Comparison of ENCODE assay signal across 8 mouse cellular contexts in the genomic region with DNA sequence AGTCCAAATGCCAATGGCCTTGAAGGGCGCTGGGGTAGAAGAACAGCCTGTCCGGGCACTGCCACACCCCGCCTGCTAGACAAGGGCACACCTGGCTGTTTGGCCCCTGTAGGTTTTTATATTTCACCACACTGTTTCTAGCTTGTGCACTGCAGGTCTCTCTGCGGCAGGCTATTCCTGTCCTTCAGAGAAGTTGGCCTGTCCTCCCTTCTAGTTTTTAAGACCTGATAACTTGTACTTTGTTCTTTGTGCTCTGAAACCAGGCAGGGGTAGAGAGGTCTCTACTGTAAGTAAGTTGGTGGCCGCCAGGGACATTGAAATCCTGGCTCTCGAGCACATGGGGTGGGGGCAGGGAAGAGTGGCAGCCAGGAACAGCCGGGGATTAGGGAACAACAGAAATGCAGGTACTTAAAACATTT. TPM values are rescaled to one million over a fixed set of nuclear protein-coding genes. Genes with fewer than 3 reads are reported as not detected.
DNase-seq lines count a peak whose midpoint lies in the region; ATAC-seq and TF ChIP-seq lines count a peak whose summit lies in the region.

No protein-coding gene starts in this region.

- peak overlapping the region; percentile 51 for H3K27ac ChIP-seq in heart, embryonic 13.5 days (replicated peaks)
- H3K27ac ChIP-seq in kidney, postnatal 0 days = peak overlapping the region; percentile 39; the same call in 1 of the 2 replicates
- H3K27ac ChIP-seq in midbrain, embryonic 10.5 days (replicated peaks) = peak overlapping the region; percentile 85

- H3K27me3 ChIP-seq in heart, embryonic 13.5 days (replicated peaks) = no peaks in the 10 kb centered on the region
- no peaks in the 10 kb centered on the region for H3K27me3 ChIP-seq in kidney, postnatal 0 days (ENCODE audit: insufficient read depth, low read length)
- H3K27me3 ChIP-seq in midbrain, embryonic 10.5 days (ENCODE audit: low read depth, poor library complexity, severe bottlenecking) = peaks cover 11% of the 10 kb centered on the region; the same call in 1 of the 2 replicates

- H3K4me1 ChIP-seq in heart, embryonic 13.5 days = peaks cover 17% of the 10 kb centered on the region
- H3K4me1 ChIP-seq in kidney, postnatal 0 days (replicated peaks; ENCODE audit: insufficient read depth, low read length) = no peaks in the 10 kb centered on the region; the same call in 1 of the 2 replicates
- H3K4me1 ChIP-seq in midbrain, embryonic 10.5 days = peaks cover 24% of the 10 kb centered on the region

- peak; percentile 83 for DNase-seq in adrenal gland, postnatal 14 days
- no peak for DNase-seq in adrenal gland, adult 18-20 months (ENCODE audit: low spot score in 2 of 2)
- DNase-seq in adrenal gland, postnatal 25 days = peak; percentile 54
- DNase-seq in kidney, postnatal 0 days (ENCODE audit: low spot score) = peak; percentile 88
- DNase-seq in midbrain, embryonic 10.5 days (ENCODE audit: low spot score) = peak; percentile 48
- DNase-seq in frontal cortex, postnatal 14 days (ENCODE audit: low spot score in 2 of 2) = no peak
- no peak for DNase-seq in left cerebral cortex, postnatal 36 days (ENCODE audit: low spot score in 2 of 2)

- no peaks in the 10 kb centered on the region for H3K36me3 ChIP-seq in heart, embryonic 13.5 days
- H3K36me3 ChIP-seq in kidney, postnatal 0 days (ENCODE audit: insufficient read depth, low read length) = no peaks in the 10 kb centered on the region
- no peaks in the 10 kb centered on the region for H3K36me3 ChIP-seq in midbrain, embryonic 10.5 days

- intact Hi-C loops in left cerebral cortex, postnatal 36 days (cut with DNase I) = no loop called here

- H3K4me3 ChIP-seq in heart, embryonic 13.5 days = peak overlapping the region; percentile 20
- no peak overlapping the region for H3K4me3 ChIP-seq in kidney, postnatal 0 days (replicated peaks; ENCODE audit: low read depth, low read length)
- H3K4me3 ChIP-seq in midbrain, embryonic 10.5 days = peak overlapping the region; percentile 48

- TF ChIP-seq CTCF in kidney, postnatal 0 days (IDR thresholded peaks at IDR 0.05; ENCODE audit: low read depth) = peak; percentile 57

- ATAC-seq in heart, embryonic 13.5 days (ENCODE audit: extremely low read depth, insufficient number of reproducible peaks, low FRiP score, low TSS enrichment) = no peak
- 0 out of 2 replicates have a peak, but pooled peaks have one; percentile 69 for ATAC-seq in kidney, postnatal 0 days (replicated peaks; ENCODE audit: low FRiP score, low read depth)

- 28% methylated on average over 7 of the region's 7 CpGs for WGBS in heart, embryonic 13.5 days
- 23% methylated on average over 7 of the region's 7 CpGs for WGBS in kidney, postnatal 0 days
- 29% methylated on average over 7 of the region's 7 CpGs for WGBS in midbrain, embryonic 10.5 days

- peak overlapping the region; percentile 37; the same call in 1 of the 2 replicates for H3K9ac ChIP-seq in heart, embryonic 13.5 days
- no peak overlapping the region for H3K9ac ChIP-seq in kidney, postnatal 0 days (ENCODE audit: low read depth, low read length)

- H3K4me2 ChIP-seq in heart, embryonic 13.5 days = peak overlapping the region; percentile 56
- peak overlapping the region; percentile 50 for H3K4me2 ChIP-seq in kidney, postnatal 0 days (ENCODE audit: low read length)

- no peaks in the 10 kb centered on the region for H3K9me3 ChIP-seq in heart, embryonic 13.5 days
- H3K9me3 ChIP-seq in kidney, postnatal 0 days (replicated peaks; ENCODE audit: low read length) = no peaks in the 10 kb centered on the region
- 0 out of 2 replicates have a peak, but pooled peaks cover 4% of the 10 kb centered on the region for H3K9me3 ChIP-seq in midbrain, embryonic 10.5 days (replicated peaks)

RNA-seq across cellular contexts. Expression of a gene that starts 44.8 kb away (rescaled TPM):
- total RNA-seq in adrenal gland, postnatal 14 days (2021) = 28.6 and 32.6 TPM in 2 replicates
- total RNA-seq in adrenal gland, adult 18-20 months (2021) = 10 to 100 TPM; 20.0 to 21.7 TPM
- total RNA-seq in adrenal gland, postnatal 25 days (2021) = 27.3 and 32.8 TPM in 2 replicates
- 2.4 and 3.0 TPM in 2 replicates for polyA plus RNA-seq in heart, embryonic 13.5 days (2015; fragmentation: Nextera tagmentation; extraction: Ambion mirVana)
- polyA plus RNA-seq in kidney, postnatal 0 days (2015; fragmentation: Nextera tagmentation; extraction: Ambion mirVana) = 3.7 and 4.0 TPM in 2 replicates
- polyA plus RNA-seq in midbrain, embryonic 10.5 days (2016; fragmentation: Nextera tagmentation; extraction: Ambion mirVana) = 2.8 and 2.9 TPM in 2 replicates
- 1 to 10 TPM; 2.6 to 2.7 TPM for total RNA-seq in left cerebral cortex, postnatal 36 days (2021)

Comparison
In these comparisons a context has a peak if more than half of its experiments do, and no peak if none do; other contexts are left out.
1. DNase-seq: peak in adrenal gland, postnatal 14 days (single experiment), adrenal gland, postnatal 25 days (single experiment), kidney, postnatal 0 days (single experiment) and midbrain, embryonic 10.5 days (single experiment); none in adrenal gland, adult 18-20 months (0 of 2), frontal cortex, postnatal 14 days (0 of 2) and left cerebral cortex, postnatal 36 days (0 of 2).
2. Peak in every context shown above with its lines, with median percentiles within 50 percentile points of each other: H3K27ac ChIP-seq.